Mouse (Mus musculus): ENCODE data around the gene Klf13.

Klf13 gene

GRCm38 (mm10) chr7:63926492-63926891 lies 12.2 kb downstream of the Klf13 start:
- DNase-seq (ENCODE audit: low read depth in 2 of 2, low spot score in 2 of 2), result no peak

- peak; percentile 70 to 73 for DNase-seq (ENCODE audit: low read depth in 2 of 2, low spot score in 2 of 2)
These were observed 13.0 kb downstream of the Klf13 start for GRCm38 (mm10) chr7:63925413-63926360.

- no peak for DNase-seq (ENCODE audit: low read depth in 2 of 2, low spot score in 2 of 2)
These were observed 13.8 kb downstream of the Klf13 start for GRCm38 (mm10) chr7:63924747-63925412.

- no peak for DNase-seq (ENCODE audit: low read depth in 2 of 2, low spot score in 2 of 2)
These were observed 14.6 kb downstream of the Klf13 start for GRCm38 (mm10) chr7:63924151-63924550.

- DNase-seq (ENCODE audit: low read depth in 2 of 2, low spot score in 2 of 2), result no peak
These were observed 15.7 kb downstream of the Klf13 start for GRCm38 (mm10) chr7:63922975-63923374.

GRCm38 (mm10) chr7:63922571-63922970 lies 16.1 kb downstream of the Klf13 start:
- no peak for DNase-seq (ENCODE audit: low read depth in 2 of 2, low spot score in 2 of 2)

- DNase-seq (ENCODE audit: low read depth in 2 of 2, low spot score in 2 of 2), result peak in 1 of 2 experiments; percentile 49
These were observed 16.7 kb downstream of the Klf13 start for GRCm38 (mm10) chr7:63921909-63922562.

- DNase-seq (ENCODE audit: low read depth in 2 of 2, low spot score in 2 of 2), result no peak
These were observed 19.6 kb downstream of the Klf13 start for GRCm38 (mm10) chr7:63918771-63919768.

GRCm38 (mm10) chr7:63917693-63918092 lies 21.0 kb downstream of the Klf13 start:
- DNase-seq (ENCODE audit: low read depth in 2 of 2, low spot score in 2 of 2), result no peak

- DNase-seq (ENCODE audit: low read depth in 2 of 2, low spot score in 2 of 2), result no peak
These were observed 22.3 kb downstream of the Klf13 start, which contains the start of gene E030018B13Rik for GRCm38 (mm10) chr7:63916268-63916907. TSS of gene E030018B13Rik (plus strand) at chr7:63916857.

- DNase-seq (ENCODE audit: low read depth in 2 of 2, low spot score in 2 of 2), result no peak
These were observed 23.8 kb downstream of the Klf13 start for GRCm38 (mm10) chr7:63914891-63915290.

GRCm38 (mm10) chr7:63913724-63914692 lies 24.7 kb downstream of the Klf13 start:
- DNase-seq (ENCODE audit: low read depth in 2 of 2, low spot score in 2 of 2), result no peak

GRCm38 (mm10) chr7:63912924-63913723 lies 25.6 kb downstream of the Klf13 start:
- DNase-seq (ENCODE audit: low read depth in 2 of 2, low spot score in 2 of 2), result no peak

GRCm38 (mm10) chr7:63912234-63912810 lies 26.4 kb downstream of the Klf13 start:
- no peak for DNase-seq (ENCODE audit: low read depth in 2 of 2, low spot score in 2 of 2)

- no peak for DNase-seq (ENCODE audit: low read depth in 2 of 2, low spot score in 2 of 2)
These were observed 27.1 kb downstream of the Klf13 start for GRCm38 (mm10) chr7:63911383-63912233.

GRCm38 (mm10) chr7:63910912-63911311 lies 27.8 kb downstream of the Klf13 start:
- no peak for DNase-seq (ENCODE audit: low read depth in 2 of 2, low spot score in 2 of 2)

- no peak for DNase-seq (ENCODE audit: low read depth in 2 of 2, low spot score in 2 of 2)
These were observed 28.5 kb downstream of the Klf13 start for GRCm38 (mm10) chr7:63910225-63910624.

Measured in CD8-positive naive resting alpha-beta T cell, adult 2 months (primary cell).